Mouse (Mus musculus) adrenal gland, adult 18-20 months (tissue): ENCODE data around the gene Sugct. TPM values are rescaled to one million over a fixed set of nuclear protein-coding genes. Genes with fewer than 3 reads are reported as not detected.
A peak's percentile ranks its signal among the peaks of the same experiment; 100 is the strongest.

ENCODE experiments used
- DNase-seq, 2 experiments: peaks; one replicate each; pipeline ENCODE4 v3.0.0; 2021 to 2022; ENCODE audit warnings: low spot score in 2 of 2
- total RNA-seq, 2 experiments: library from RNA; stranded (reverse); gene quantifications; 1 replicate in 1 of 2; 2 replicates in 1 of 2; pipeline ENCODE4 v1.2.3; 2021

Gene Sugct
- total RNA-seq, 2 experiments from 2014 or later: 8.8 to 9.9 TPM

GRCm38 (mm10) chr13:17039727-17040126 is 655.6 kb downstream of the Sugct start:
- no peak for DNase-seq

- DNase-seq: no peak
These were observed 657.0 kb downstream of the Sugct start for GRCm38 (mm10) chr13:17038341-17038740.

GRCm38 (mm10) chr13:17037899-17038298 is 657.5 kb downstream of the Sugct start:
- DNase-seq: no peak

- DNase-seq: no peak
These were observed 664.6 kb downstream of the Sugct start for GRCm38 (mm10) chr13:17030761-17031160.

- peak; percentile 30 to 36 for DNase-seq
These were observed 666.8 kb downstream of the Sugct start for GRCm38 (mm10) chr13:17028595-17028994.

- no peak for DNase-seq
These were observed 667.4 kb downstream of the Sugct start for GRCm38 (mm10) chr13:17027846-17028529.

GRCm38 (mm10) chr13:17027001-17027400 is 668.4 kb downstream of the Sugct start:
- no peak for DNase-seq

GRCm38 (mm10) chr13:16996464-16996863 is 698.9 kb downstream of the Sugct start:
- DNase-seq: no peak

GRCm38 (mm10) chr13:16995321-16995720 is 700.0 kb downstream of the Sugct start:
- DNase-seq: no peak

- no peak for DNase-seq
These were observed 717.6 kb downstream of the Sugct start for GRCm38 (mm10) chr13:16977743-16978142.

- DNase-seq: no peak
These were observed 724.1 kb downstream of the Sugct start for GRCm38 (mm10) chr13:16971277-16971676.

GRCm38 (mm10) chr13:16968995-16969394 is 726.4 kb downstream of the Sugct start:
- DNase-seq: no peak

GRCm38 (mm10) chr13:16964823-16965475 is 730.4 kb downstream of the Sugct start:
- no peak for DNase-seq

- no peak for DNase-seq
These were observed 743.3 kb downstream of the Sugct start for GRCm38 (mm10) chr13:16952045-16952444.

- DNase-seq: no peak
These were observed 755.9 kb downstream of the Sugct start for GRCm38 (mm10) chr13:16939466-16939811.

- DNase-seq: no peak
These were observed 756.5 kb downstream of the Sugct start for GRCm38 (mm10) chr13:16938552-16939465.

GRCm38 (mm10) chr13:16937422-16938202 is 757.7 kb downstream of the Sugct start:
- no peak for DNase-seq

- DNase-seq: no peak
These were observed 760.3 kb downstream of the Sugct start for GRCm38 (mm10) chr13:16935029-16935428.

- DNase-seq: no peak
These were observed 761.8 kb downstream of the Sugct start for GRCm38 (mm10) chr13:16933600-16933999.

GRCm38 (mm10) chr13:16921305-16921704 is 774.0 kb downstream of the Sugct start:
- DNase-seq: no peak

- no peak for DNase-seq
These were observed 779.7 kb downstream of the Sugct start for GRCm38 (mm10) chr13:16915697-16916096.
